Mouse (Mus musculus): Measurements from ENCODE around the gene Lrrc58. TPM values are rescaled to one million over a fixed set of nuclear protein-coding genes. Genes with fewer than 3 reads are reported as not detected.

Lrrc58 gene
- total RNA-seq, 2 experiments from 2014 or later: 85.6 to 85.7 TPM

GRCm38 (mm10) chr16:37916818-37917201 lies 48.6 kb downstream of the Lrrc58 start:
- intact Hi-C loops (cut with DNase I): no loop called here
- DNase-seq: no peak

- intact Hi-C loops (cut with DNase I): no loop called here
- DNase-seq: no peak
These were observed 50.8 kb downstream of the Lrrc58 start for GRCm38 (mm10) chr16:37919000-37919399.

GRCm38 (mm10) chr16:37920842-37921409 lies 52.7 kb downstream of the Lrrc58 start:
- intact Hi-C loops (cut with DNase I): no loop called here
- DNase-seq: no peak

- no peak for DNase-seq
- intact Hi-C loops (cut with DNase I): no loop called here
These were observed 57.9 kb downstream of the Lrrc58 start for GRCm38 (mm10) chr16:37926087-37926486.

GRCm38 (mm10) chr16:37927117-37927516 lies 58.9 kb downstream of the Lrrc58 start:
- intact Hi-C loops (cut with DNase I): no loop called here

GRCm38 (mm10) chr16:37929006-37929405 lies 60.8 kb downstream of the Lrrc58 start:
- intact Hi-C loops (cut with DNase I): no loop called here
- no peak for DNase-seq

More at GRCm38 (mm10) chr16:37927117-37927516, 58.9 kb downstream of the Lrrc58 start:
- DNase-seq: no peak

GRCm38 (mm10) chr16:37929626-37930025 lies 61.4 kb downstream of the Lrrc58 start:
- no peak for DNase-seq
- intact Hi-C loops (cut with DNase I): no loop called here

- intact Hi-C loops (cut with DNase I): no loop called here
- no peak for DNase-seq
These were observed 66.7 kb downstream of the Lrrc58 start for GRCm38 (mm10) chr16:37934932-37935331.

GRCm38 (mm10) chr16:37937276-37937675 lies 69.1 kb downstream of the Lrrc58 start:
- intact Hi-C loops (cut with DNase I): no loop called here
- DNase-seq: no peak

Other genes starting within 250 kb of the Lrrc58 start
- gene Ndufb4, start 213.9 kb upstream of the Lrrc58 start, total RNA-seq (2021): 100 to 1,000 TPM; 124 to 140 TPM
- gene Fstl1, start 91.5 kb upstream of the Lrrc58 start, total RNA-seq (2021): 100 to 1,000 TPM; 221 to 228 TPM
- under 1 TPM; 0.37 to 0.43 TPM for gene Gm36028, start 7.2 kb upstream of the Lrrc58 start, total RNA-seq (2021)
- gene Gpr156, start 48.1 kb downstream of the Lrrc58 start, total RNA-seq (2021): under 1 TPM in 1 of 2 experiments, not detected in 1; 0.07 TPM
- gene Gsk3b, start 220.6 kb downstream of the Lrrc58 start, total RNA-seq (2021): 10 to 100 TPM; 54.5 to 55.3 TPM

Measured in heart, postnatal 14 days (tissue).